Mouse (Mus musculus): ENCODE data around the gene Vhl. TPM values are rescaled to one million over a fixed set of nuclear protein-coding genes. Genes with fewer than 3 reads are reported as not detected.

Gene Vhl
- polyA plus RNA-seq, 1 experiment from 2014 or later: 73.0 TPM

GRCm38 (mm10) chr6:113643021-113643420, 19.3 kb downstream of the Vhl start:
- 84% methylated on average over 4 of the region's 4 CpGs for WGBS
- ATAC-seq: no peak
- H3K4me3 ChIP-seq (ENCODE audit: low read length): no peak overlapping the region

GRCm38 (mm10) chr6:113643967-113644366, 20.2 kb downstream of the Vhl start:
- 88% methylated on average over 2 of the region's 2 CpGs for WGBS

More at GRCm38 (mm10) chr6:113643021-113643420, 19.3 kb downstream of the Vhl start:
- Histone ChIP-seq H3K27ac (ENCODE audit: low read depth, low read length) (no peak overlapping the region), H3K9ac (ENCODE audit: low read depth, low read length) (no peak overlapping the region), H3K36me3 (ENCODE audit: control insufficient read depth, insufficient read depth, low read length) (no peaks in the 10 kb centered on the region), H3K9me3 (ENCODE audit: control insufficient read depth, low read length) (no peaks in the 10 kb centered on the region), H3K4me2 (ENCODE audit: low read length) (no peak overlapping the region), H3K27me3 (replicated peaks; ENCODE audit: control insufficient read depth, insufficient read depth, low read length) (no peaks in the 10 kb centered on the region), H3K4me1 (ENCODE audit: control insufficient read depth, insufficient read depth, low read depth, low read length) (no peaks in the 10 kb centered on the region)

DNA sequence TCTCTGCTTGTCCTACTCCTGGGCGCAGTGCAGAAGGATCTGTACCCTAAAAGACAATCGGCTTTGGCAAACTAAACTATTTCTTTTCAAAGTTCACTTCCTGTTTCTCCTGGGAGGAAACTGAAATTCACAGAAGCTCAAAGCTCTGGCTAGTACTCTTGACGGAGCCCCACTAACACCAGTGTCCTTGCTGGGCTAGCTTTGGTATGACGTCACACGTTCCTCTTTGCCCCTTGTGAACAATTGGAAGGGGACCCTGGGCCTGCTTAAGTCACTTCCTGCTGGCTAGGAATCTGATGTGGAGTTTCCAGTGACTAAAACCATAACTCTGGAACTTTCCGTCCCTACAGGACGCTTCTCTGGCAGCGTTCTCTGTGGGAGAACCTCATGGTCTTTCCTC, 21.0 kb downstream of the Vhl start:
- Histone ChIP-seq H3K4me2 (ENCODE audit: low read length) (no peak overlapping the region), H3K27ac (ENCODE audit: low read depth, low read length) (no peak overlapping the region)
- ATAC-seq: no peak

More at GRCm38 (mm10) chr6:113643967-113644366, 20.2 kb downstream of the Vhl start:
- H3K36me3 ChIP-seq (ENCODE audit: control insufficient read depth, insufficient read depth, low read length): no peaks in the 10 kb centered on the region
- H3K27me3 ChIP-seq (replicated peaks; ENCODE audit: control insufficient read depth, insufficient read depth, low read length): no peaks in the 10 kb centered on the region
- H3K27ac ChIP-seq (ENCODE audit: low read depth, low read length): no peak overlapping the region
- ATAC-seq: no peak
- H3K9me3 ChIP-seq (ENCODE audit: control insufficient read depth, low read length): no peaks in the 10 kb centered on the region
- H3K4me2 ChIP-seq (ENCODE audit: low read length): no peak overlapping the region
- no peak overlapping the region for H3K4me3 ChIP-seq (ENCODE audit: low read length)
- no peaks in the 10 kb centered on the region for H3K4me1 ChIP-seq (ENCODE audit: control insufficient read depth, insufficient read depth, low read depth, low read length)
- no peak overlapping the region for H3K9ac ChIP-seq (ENCODE audit: low read depth, low read length)

GRCm38 (mm10) chr6:113649346-113650196, 25.8 kb downstream of the Vhl start:
- H3K27ac ChIP-seq (ENCODE audit: low read depth, low read length): no peak overlapping the region
- no peaks in the 10 kb centered on the region for H3K36me3 ChIP-seq (ENCODE audit: control insufficient read depth, insufficient read depth, low read length)
- ATAC-seq: no peak
- H3K9ac ChIP-seq (ENCODE audit: low read depth, low read length): no peak overlapping the region
- H3K4me1 ChIP-seq (ENCODE audit: control insufficient read depth, insufficient read depth, low read depth, low read length): no peaks in the 10 kb centered on the region
- no peak overlapping the region for H3K4me2 ChIP-seq (ENCODE audit: low read length)
- H3K27me3 ChIP-seq (replicated peaks; ENCODE audit: control insufficient read depth, insufficient read depth, low read length): no peaks in the 10 kb centered on the region
- 81% methylated on average over 7 of the region's 7 CpGs for WGBS
- no peaks in the 10 kb centered on the region for H3K9me3 ChIP-seq (ENCODE audit: control insufficient read depth, low read length)
- H3K4me3 ChIP-seq (ENCODE audit: low read length): no peak overlapping the region

More for the DNA sequence above, 21.0 kb downstream of the Vhl start:
- WGBS: 82% methylated on average over 8 of the region's 8 CpGs
- H3K9me3 ChIP-seq (ENCODE audit: control insufficient read depth, low read length): no peaks in the 10 kb centered on the region
- no peak overlapping the region for H3K4me3 ChIP-seq (ENCODE audit: low read length)
- H3K9ac ChIP-seq (ENCODE audit: low read depth, low read length): no peak overlapping the region
- H3K27me3 ChIP-seq (replicated peaks; ENCODE audit: control insufficient read depth, insufficient read depth, low read length): no peaks in the 10 kb centered on the region
- H3K36me3 ChIP-seq (ENCODE audit: control insufficient read depth, insufficient read depth, low read length): no peaks in the 10 kb centered on the region
- H3K4me1 ChIP-seq (ENCODE audit: control insufficient read depth, insufficient read depth, low read depth, low read length): no peaks in the 10 kb centered on the region

DNA sequence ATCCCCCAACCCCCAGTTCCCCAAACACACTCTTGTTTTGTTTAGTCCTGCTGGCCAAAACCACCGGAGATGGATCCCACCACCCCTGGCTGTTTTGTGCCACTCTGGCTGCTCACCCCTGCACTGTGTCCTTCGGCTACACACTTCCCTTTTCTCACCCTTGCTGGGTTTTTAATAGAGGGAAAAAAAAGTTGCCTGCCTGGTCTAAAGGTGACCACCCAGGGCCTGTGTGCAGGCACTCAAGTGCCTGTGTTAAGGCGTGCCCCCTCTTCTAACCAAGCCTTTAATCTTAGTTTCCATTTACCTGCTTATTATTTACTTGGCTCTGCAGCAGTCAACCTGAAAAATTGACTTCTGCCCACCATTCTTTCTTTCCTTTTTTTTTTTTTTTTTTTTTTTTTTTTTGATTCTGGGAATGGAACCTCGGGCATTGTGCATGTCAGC, 26.5 kb downstream of the Vhl start:
- Histone ChIP-seq H3K4me2 (ENCODE audit: low read length) (no peak overlapping the region), H3K9ac (ENCODE audit: low read depth, low read length) (no peak overlapping the region), H3K27ac (ENCODE audit: low read depth, low read length) (no peak overlapping the region), H3K9me3 (ENCODE audit: control insufficient read depth, low read length) (no peaks in the 10 kb centered on the region), H3K4me3 (ENCODE audit: low read length) (no peak overlapping the region), H3K27me3 (replicated peaks; ENCODE audit: control insufficient read depth, insufficient read depth, low read length) (no peaks in the 10 kb centered on the region), H3K4me1 (ENCODE audit: control insufficient read depth, insufficient read depth, low read depth, low read length) (no peaks in the 10 kb centered on the region), H3K36me3 (ENCODE audit: control insufficient read depth, insufficient read depth, low read length) (no peaks in the 10 kb centered on the region)
- ATAC-seq: no peak
- 75% methylated on average over 4 of the region's 4 CpGs for WGBS

DNA sequence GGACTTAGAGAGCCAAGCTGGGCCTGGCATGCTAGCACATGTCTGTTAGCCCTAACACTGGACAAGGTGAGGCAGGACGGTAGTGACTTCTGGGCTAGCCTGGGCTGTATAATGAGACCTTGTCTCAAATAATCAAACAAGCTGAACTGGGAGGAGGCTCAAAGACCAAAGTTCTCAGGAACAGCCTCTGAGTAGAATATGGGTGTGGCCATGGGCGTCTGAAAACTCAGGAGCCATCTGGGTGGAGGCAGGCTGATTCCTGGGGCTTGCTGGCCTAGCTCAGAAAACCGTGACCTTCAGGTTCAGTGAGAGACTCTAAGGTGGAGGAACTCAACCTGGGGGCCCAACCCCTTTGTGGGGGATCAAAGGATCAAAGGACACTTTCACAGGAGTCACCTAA, 27.9 kb downstream of the Vhl start:
- Histone ChIP-seq H3K36me3 (ENCODE audit: control insufficient read depth, insufficient read depth, low read length) (no peaks in the 10 kb centered on the region), H3K9me3 (ENCODE audit: control insufficient read depth, low read length) (no peaks in the 10 kb centered on the region), H3K4me2 (ENCODE audit: low read length) (no peak overlapping the region), H3K27me3 (replicated peaks; ENCODE audit: control insufficient read depth, insufficient read depth, low read length) (no peaks in the 10 kb centered on the region), H3K9ac (ENCODE audit: low read depth, low read length) (no peak overlapping the region), H3K27ac (ENCODE audit: low read depth, low read length) (no peak overlapping the region), H3K4me1 (ENCODE audit: control insufficient read depth, insufficient read depth, low read depth, low read length) (no peaks in the 10 kb centered on the region), H3K4me3 (ENCODE audit: low read length) (no peak overlapping the region)
- WGBS: 76% methylated on average over 3 of the region's 3 CpGs
- no peak for ATAC-seq

- Histone ChIP-seq H3K36me3 (ENCODE audit: control insufficient read depth, insufficient read depth, low read length) (no peaks in the 10 kb centered on the region), H3K27me3 (replicated peaks; ENCODE audit: control insufficient read depth, insufficient read depth, low read length) (no peaks in the 10 kb centered on the region), H3K4me2 (ENCODE audit: low read length) (no peak overlapping the region), H3K4me1 (ENCODE audit: control insufficient read depth, insufficient read depth, low read depth, low read length) (no peaks in the 10 kb centered on the region), H3K9ac (ENCODE audit: low read depth, low read length) (no peak overlapping the region), H3K9me3 (ENCODE audit: control insufficient read depth, low read length) (no peaks in the 10 kb centered on the region), H3K27ac (ENCODE audit: low read depth, low read length) (no peak overlapping the region), H3K4me3 (ENCODE audit: low read length) (no peak overlapping the region)
- 92% methylated on average over 7 of the region's 7 CpGs for WGBS
- ATAC-seq: no peak
Observed at GRCm38 (mm10) chr6:113653551-113653950, 29.8 kb downstream of the Vhl start.

DNA sequence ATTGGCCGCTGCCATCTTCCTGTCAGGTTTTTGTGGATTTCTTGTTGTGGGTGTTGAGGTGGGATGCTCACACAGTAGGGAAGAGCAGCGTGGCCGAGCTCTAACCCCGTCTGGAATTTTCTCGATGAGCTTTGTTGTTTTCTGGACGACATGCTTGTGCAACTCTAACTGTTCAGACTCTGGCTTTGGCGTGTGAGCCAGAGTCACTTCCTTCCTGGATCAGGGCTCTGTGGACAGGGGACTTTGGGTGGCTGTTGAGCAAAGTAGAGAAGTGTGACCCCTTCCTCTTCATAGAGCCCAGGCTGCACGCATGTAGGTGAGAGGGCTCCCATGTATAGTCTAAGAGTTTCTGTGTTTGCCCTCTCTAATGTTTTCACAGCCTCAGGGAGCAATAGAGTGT, 30.3 kb downstream of the Vhl start:
- Histone ChIP-seq H3K9me3 (ENCODE audit: control insufficient read depth, low read length) (no peaks in the 10 kb centered on the region), H3K36me3 (ENCODE audit: control insufficient read depth, insufficient read depth, low read length) (no peaks in the 10 kb centered on the region), H3K4me2 (ENCODE audit: low read length) (no peak overlapping the region), H3K4me1 (ENCODE audit: control insufficient read depth, insufficient read depth, low read depth, low read length) (no peaks in the 10 kb centered on the region), H3K9ac (ENCODE audit: low read depth, low read length) (no peak overlapping the region), H3K4me3 (ENCODE audit: low read length) (no peak overlapping the region), H3K27ac (ENCODE audit: low read depth, low read length) (no peak overlapping the region), H3K27me3 (replicated peaks; ENCODE audit: control insufficient read depth, insufficient read depth, low read length) (no peaks in the 10 kb centered on the region)
- WGBS: 81% methylated on average over 8 of the region's 8 CpGs
- ATAC-seq: no peak

DNA sequence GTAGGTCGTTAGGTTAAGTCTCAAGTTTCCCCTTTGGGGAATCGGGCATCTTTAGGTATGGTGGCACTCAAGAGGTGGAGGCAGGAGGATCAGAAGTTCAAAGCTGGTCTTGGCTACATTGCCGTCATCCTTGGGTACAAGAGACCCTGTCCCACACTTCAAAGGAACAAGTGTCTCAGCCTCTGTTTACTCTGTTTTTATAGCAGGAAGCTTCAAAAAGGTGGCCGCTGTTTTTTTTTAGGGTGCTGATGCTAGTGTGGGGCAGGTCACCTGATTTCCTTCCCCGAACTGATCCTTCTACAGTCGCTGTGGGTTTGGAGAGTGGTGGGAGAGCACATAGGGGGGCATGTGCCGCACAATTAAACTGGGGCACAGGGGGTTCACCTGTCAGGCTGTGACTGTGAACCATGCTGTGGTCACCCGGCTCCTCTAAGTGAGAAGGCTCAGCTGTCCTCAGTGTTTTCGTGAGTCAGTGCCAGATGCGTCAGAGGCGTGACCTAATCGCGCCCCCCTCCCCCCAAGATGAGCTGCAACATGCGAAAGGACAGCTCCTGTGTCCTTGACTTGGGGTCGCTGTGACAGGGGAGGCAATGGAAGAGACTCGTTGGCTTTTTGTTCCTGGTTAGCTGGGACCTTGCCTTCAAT, 31.1 kb downstream of the Vhl start:
- ATAC-seq: no peak
- no peaks in the 10 kb centered on the region for H3K36me3 ChIP-seq (ENCODE audit: control insufficient read depth, insufficient read depth, low read length)
- H3K27me3 ChIP-seq (replicated peaks; ENCODE audit: control insufficient read depth, insufficient read depth, low read length): no peaks in the 10 kb centered on the region
- H3K4me2 ChIP-seq (ENCODE audit: low read length): no peak overlapping the region
- H3K9ac ChIP-seq (ENCODE audit: low read depth, low read length): no peak overlapping the region
- WGBS: 84% methylated on average over 16 of the region's 16 CpGs
- H3K4me3 ChIP-seq (ENCODE audit: low read length): no peak overlapping the region
- no peaks in the 10 kb centered on the region for H3K9me3 ChIP-seq (ENCODE audit: control insufficient read depth, low read length)
- H3K27ac ChIP-seq (ENCODE audit: low read depth, low read length): no peak overlapping the region
- no peaks in the 10 kb centered on the region for H3K4me1 ChIP-seq (ENCODE audit: control insufficient read depth, insufficient read depth, low read depth, low read length)

Measured in hindbrain, embryonic 16.5 days (tissue).